Mouse (Mus musculus): Measurements from ENCODE around the gene Gmnn. TPM values are rescaled to one million over a fixed set of nuclear protein-coding genes. Genes with fewer than 3 reads are reported as not detected.

Gene Gmnn
- polyA plus RNA-seq, 1 experiment, result 91.4 TPM

DNA sequence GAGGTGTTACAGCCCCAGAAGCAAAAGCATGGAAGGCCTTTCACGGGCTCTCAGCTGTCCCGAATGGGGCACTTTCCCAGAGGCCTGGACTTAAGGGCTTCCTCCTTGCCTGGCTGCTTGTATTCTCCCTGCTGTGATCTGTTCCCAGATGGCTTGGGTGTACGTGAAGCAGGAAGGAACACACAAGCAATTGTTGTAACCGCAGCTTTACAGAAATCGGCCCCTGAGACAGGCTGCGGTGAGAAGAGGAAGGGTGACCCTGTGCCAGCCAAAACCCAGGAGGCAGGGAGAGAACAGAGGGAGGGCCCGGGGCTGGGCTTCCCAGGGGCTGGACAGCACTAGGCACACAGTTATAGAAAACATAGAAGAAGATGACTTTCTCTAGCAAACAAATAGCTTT is 50.8 kb downstream of the Gmnn start:
- no peak overlapping the region for H3K4me3 ChIP-seq (replicated peaks; ENCODE audit: control insufficient read depth, low read depth, low read length)
- WGBS, result 10% methylated on average over 7 of the region's 7 CpGs
- H3K4me1 ChIP-seq (ENCODE audit: control insufficient read depth, insufficient read depth, low read length), result peaks cover 2% of the 10 kb centered on the region; the same call in 1 of the 2 replicates
- TF ChIP-seq POLR2A (IDR thresholded peaks at IDR 0.05; ENCODE audit: borderline replicate concordance, control insufficient read depth, low read depth, low read length) (no peak), CTCF (IDR thresholded peaks at IDR 0.05; ENCODE audit: control insufficient read depth, insufficient read depth, low read length) (no peak)
- H3K27ac ChIP-seq (ENCODE audit: control insufficient read depth, insufficient read depth, low read depth, low read length, poor library complexity), result no peak overlapping the region

DNA sequence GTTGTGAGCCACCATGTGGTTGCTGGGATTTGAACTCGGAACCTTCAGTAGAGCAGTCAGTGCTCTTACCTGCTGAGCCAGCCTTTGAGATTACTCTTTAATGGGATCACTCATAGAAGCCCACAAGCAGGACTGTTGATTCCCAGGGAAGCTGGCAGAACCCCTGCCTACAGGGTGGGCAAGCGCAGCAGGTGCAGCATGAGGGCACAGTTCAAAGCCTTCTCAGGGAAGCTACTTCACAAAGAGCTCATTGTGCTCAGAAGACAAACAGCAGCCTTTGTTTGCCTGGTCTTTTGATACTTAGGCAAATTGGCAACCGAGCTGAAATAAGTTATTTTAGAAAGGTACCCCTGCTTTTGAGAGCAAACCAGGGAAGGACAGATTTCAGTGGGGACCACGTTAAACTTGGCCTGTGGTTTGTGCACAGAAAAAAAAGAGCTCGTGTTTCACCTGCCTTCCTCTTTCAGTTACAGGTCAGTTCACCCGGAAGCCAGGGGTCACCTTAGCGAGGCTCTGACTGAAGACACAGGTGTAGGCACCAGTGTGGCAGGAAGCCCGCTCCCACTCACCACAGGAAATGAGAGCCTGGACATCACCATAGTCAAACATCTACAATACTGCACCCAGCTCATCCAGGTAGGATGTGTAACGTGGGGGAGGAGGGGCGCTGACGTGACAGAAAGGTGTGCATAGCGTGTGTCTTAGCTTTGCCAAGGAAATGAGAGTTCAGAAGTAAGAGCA is 51.9 kb downstream of the Gmnn start:
- 69% methylated on average over 12 of the region's 12 CpGs for WGBS

DNA sequence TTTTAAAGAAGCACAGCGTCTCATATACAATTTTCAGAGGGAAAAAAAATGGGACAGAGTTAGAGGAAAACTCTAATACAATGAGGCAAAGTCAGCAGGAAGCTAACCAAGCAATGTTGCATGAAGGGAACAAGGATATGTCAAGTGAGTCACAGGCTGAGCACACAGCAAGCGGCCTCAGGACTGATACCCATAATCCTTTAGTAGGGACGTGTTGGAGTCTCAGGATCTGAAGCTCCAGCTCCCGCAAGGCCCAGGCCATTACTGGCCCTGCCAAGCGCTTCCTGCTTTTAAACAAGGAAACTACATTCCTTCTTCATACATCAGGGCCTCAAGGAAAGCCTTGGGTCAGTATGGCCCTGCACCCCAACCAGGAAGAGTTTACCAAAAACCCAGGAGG is 59.6 kb downstream of the Gmnn start:
- 89% methylated on average over 5 of the region's 5 CpGs for WGBS
- H3K4me3 ChIP-seq (replicated peaks; ENCODE audit: control insufficient read depth, low read depth, low read length), result no peak overlapping the region
- no peak overlapping the region for H3K27ac ChIP-seq (ENCODE audit: control insufficient read depth, insufficient read depth, low read depth, low read length, poor library complexity)

More for the DNA sequence above, 51.9 kb downstream of the Gmnn start:
- H3K4me3 ChIP-seq (replicated peaks; ENCODE audit: control insufficient read depth, low read depth, low read length), result no peak overlapping the region
- H3K27ac ChIP-seq (ENCODE audit: control insufficient read depth, insufficient read depth, low read depth, low read length, poor library complexity), result no peak overlapping the region
- TF ChIP-seq CTCF (IDR thresholded peaks at IDR 0.05; ENCODE audit: control insufficient read depth, insufficient read depth, low read length), result no peak
- TF ChIP-seq POLR2A (IDR thresholded peaks at IDR 0.05; ENCODE audit: borderline replicate concordance, control insufficient read depth, low read depth, low read length), result no peak
- peaks cover 2% of the 10 kb centered on the region; the same call in 1 of the 2 replicates for H3K4me1 ChIP-seq (ENCODE audit: control insufficient read depth, insufficient read depth, low read length)

More for the DNA sequence above, 59.6 kb downstream of the Gmnn start:
- TF ChIP-seq POLR2A (IDR thresholded peaks at IDR 0.05; ENCODE audit: borderline replicate concordance, control insufficient read depth, low read depth, low read length), result no peak
- no peak for TF ChIP-seq CTCF (IDR thresholded peaks at IDR 0.05; ENCODE audit: control insufficient read depth, insufficient read depth, low read length)
- H3K4me1 ChIP-seq (ENCODE audit: control insufficient read depth, insufficient read depth, low read length), result no peaks in the 10 kb centered on the region

Other genes with a start within 250 kb of the Gmnn start
- 22.5 and 41.4 TPM in 2 replicates for gene Ripor2, start 179.7 kb downstream of the Gmnn start, polyA plus RNA-seq (2011; ENCODE audit: insufficient read depth, insufficient read length, low replicate concordance, missing spikeins)
- not detected in 2 replicates for gene Armh2, start 20.7 kb downstream of the Gmnn start, polyA plus RNA-seq (2011; ENCODE audit: insufficient read depth, insufficient read length, low replicate concordance, missing spikeins)
- 67.8 and 76.9 TPM in 2 replicates for gene BC005537, start 39.7 kb upstream of the Gmnn start, polyA plus RNA-seq (2011; ENCODE audit: insufficient read depth, insufficient read length, low replicate concordance, missing spikeins)
- gene Acot13, start 69.6 kb upstream of the Gmnn start, polyA plus RNA-seq (2011; ENCODE audit: insufficient read depth, insufficient read length, low replicate concordance, missing spikeins), result 19.8 and 37.3 TPM in 2 replicates
- 26.5 and 37.7 TPM in 2 replicates for gene Tdp2, start 69.8 kb upstream of the Gmnn start, polyA plus RNA-seq (2011; ENCODE audit: insufficient read depth, insufficient read length, low replicate concordance, missing spikeins)
- not detected in 2 replicates for gene D130043K22Rik, start 83.2 kb upstream of the Gmnn start, polyA plus RNA-seq (2011; ENCODE audit: insufficient read depth, insufficient read length, low replicate concordance, missing spikeins)
- 0.23 and 1.3 TPM in 2 replicates for gene Aldh5a1, start 175.7 kb upstream of the Gmnn start, polyA plus RNA-seq (2011; ENCODE audit: insufficient read depth, insufficient read length, low replicate concordance, missing spikeins)
- gene Gpld1, start 181.2 kb upstream of the Gmnn start, polyA plus RNA-seq (2011; ENCODE audit: insufficient read depth, insufficient read length, low replicate concordance, missing spikeins), result 0.27 TPM in 1 of 2 replicates, not detected in the other